Mouse (Mus musculus) limb, embryonic 14.5 days (tissue): ENCODE results near the gene Dip2b. TPM values are rescaled to one million over a fixed set of nuclear protein-coding genes. Genes with fewer than 3 reads are reported as not detected.

ENCODE experiments used
- ATAC-seq: fragments of 200-750 bp; cut with Nextera tagmentation; 2 replicates; pipeline ENCODE4 v1.8.0; 2017; ENCODE audit warnings: low read depth, moderate number of reproducible peaks, moderate TSS enrichment; ENCODE audit not compliant: low FRiP score
- DNase-seq: peaks from one replicate; pipeline ENCODE4 v3.0.0-alpha.2; 2015; ENCODE audit warnings: low spot score
- H3K27ac ChIP-seq: fragments of 300-500 bp; sonication (generic); replicated peaks from 2 replicates; pipeline ENCODE4 v1.5.1; 2014; ENCODE audit warnings: low read depth, mild to moderate bottlenecking, low read length, moderate library complexity, mixed read lengths
- H3K27me3 ChIP-seq: fragments of 300-500 bp; sonication (generic); 2 replicates; pipeline ENCODE4 v1.6.1; 2014; ENCODE audit warnings: low read length, mixed read lengths; ENCODE audit not compliant: control insufficient read depth, insufficient read depth
- H3K36me3 ChIP-seq: fragments of 300-500 bp; sonication (generic); 2 replicates; pipeline ENCODE4 v1.6.1; 2014; ENCODE audit warnings: mild to moderate bottlenecking, low read length, moderate library complexity, mixed read lengths; ENCODE audit not compliant: control insufficient read depth, insufficient read depth
- H3K4me1 ChIP-seq: fragments of 300-500 bp; sonication (generic); 2 replicates; pipeline ENCODE4 v1.6.1; 2014; ENCODE audit warnings: antibody characterized with exemption, low read length, mixed read lengths; ENCODE audit not compliant: control insufficient read depth, insufficient read depth
- H3K4me2 ChIP-seq: fragments of 300-500 bp; sonication (generic); replicated peaks from 2 replicates; pipeline ENCODE4 v1.6.1; 2014; ENCODE audit warnings: low read depth, mild to moderate bottlenecking, low read length, moderate library complexity; ENCODE audit not compliant: severe bottlenecking
- H3K4me3 ChIP-seq: fragments of 300-500 bp; sonication (generic); replicated peaks from 2 replicates; pipeline ENCODE4 v1.5.1; 2014; ENCODE audit warnings: low read length
- H3K9ac ChIP-seq: fragments of 300-500 bp; sonication (generic); 2 replicates; pipeline ENCODE4 v1.6.1; 2014; ENCODE audit warnings: mild to moderate bottlenecking, low read depth, low read length, moderate library complexity; ENCODE audit not compliant: severe bottlenecking
- H3K9me3 ChIP-seq: fragments of 300-500 bp; sonication (generic); 2 replicates; pipeline ENCODE4 v1.6.1; 2016; ENCODE audit warnings: low read length; ENCODE audit not compliant: control insufficient read depth
- POLR2A ChIP-seq: fragments of 200-500 bp; IDR thresholded peaks from 2 replicates; pipeline ENCODE4 v1.8.0; 2012; ENCODE audit warnings: inconsistent platforms, mild to moderate bottlenecking, moderate library complexity, borderline replicate concordance; ENCODE audit not compliant: insufficient read depth, insufficient read length; ENCODE audit errors: extremely low read depth
- WGBS: fragments of 180-500 bp; shearing (Covaris S2); extraction: QIAGEN DNeasy Blood & Tissue Kit; methylation state at CpG from one replicate; pipeline ENCODE4 v1.1.7; 2014; 5-methylcytosine and 5-hydroxymethylcytosine counted together
- polyA plus RNA-seq, 2 experiments: library from polyadenylated mRNA; depleted of rRNA in 1 of 2; stranded (reverse) in 1 of 2; unstranded in 1 of 2; fragments of >200 nt; fragmentation: Nextera tagmentation in 1 of 2; extraction: Ambion mirVana in 1 of 2; gene quantifications; 2 replicates each; pipeline versions ENCODE4 v1.2.1 to v1.2.3; 2012 to 2014

Gene Dip2b
- polyA plus RNA-seq, 2 experiments = 13.0 to 15.0 TPM

DNA sequence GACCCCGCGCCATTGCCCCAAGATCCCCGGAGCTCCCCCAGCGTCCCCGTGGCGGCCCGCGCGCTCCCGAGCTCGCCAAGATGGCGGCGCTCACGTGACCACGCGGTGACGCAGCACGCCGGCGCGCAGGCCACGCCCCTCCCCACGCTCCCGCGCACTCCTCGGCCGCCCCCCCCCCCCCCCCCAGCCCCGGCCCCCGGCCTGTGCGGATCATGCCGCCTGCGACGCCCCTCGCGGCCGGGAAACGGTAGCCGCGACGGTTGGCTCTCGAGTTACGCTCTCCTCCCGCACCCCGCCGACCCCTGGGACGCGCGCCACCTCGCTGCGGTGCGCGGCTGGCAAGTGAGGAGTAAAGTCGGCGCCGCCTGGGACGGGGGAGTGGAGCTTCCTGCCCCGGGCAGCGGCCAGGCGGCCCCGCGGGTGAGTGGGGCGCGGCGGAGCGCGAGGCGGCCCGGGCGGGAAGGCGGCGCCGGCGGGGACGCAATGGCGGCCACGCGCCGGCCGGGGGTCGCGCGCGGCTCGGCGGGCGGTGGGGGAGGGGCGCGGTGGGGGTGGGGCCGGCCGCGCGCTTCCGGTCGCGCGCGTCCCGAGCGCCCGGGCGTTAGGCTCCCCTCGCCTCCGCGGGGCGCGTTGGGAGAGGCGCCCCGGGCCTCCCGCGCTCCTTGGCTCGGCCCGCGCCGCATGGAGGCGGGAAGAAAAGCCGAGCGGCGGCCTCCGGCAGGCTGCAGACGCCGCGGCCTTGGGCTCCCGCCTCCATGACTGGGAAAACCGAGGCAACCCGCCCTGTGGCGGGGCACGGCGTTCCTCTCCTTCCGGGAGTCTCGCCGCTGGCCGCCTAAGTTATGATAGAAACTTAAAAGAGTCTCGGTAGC lies 189.4 kb downstream of the Dip2b start, which contains the start of gene Atf1:
Gene Atf1 (plus strand): TSS at position 157 of the 872 bp plus-strand sequence.
- H3K4me1 ChIP-seq = peaks cover 8% of the 10 kb centered on the region

DNA sequence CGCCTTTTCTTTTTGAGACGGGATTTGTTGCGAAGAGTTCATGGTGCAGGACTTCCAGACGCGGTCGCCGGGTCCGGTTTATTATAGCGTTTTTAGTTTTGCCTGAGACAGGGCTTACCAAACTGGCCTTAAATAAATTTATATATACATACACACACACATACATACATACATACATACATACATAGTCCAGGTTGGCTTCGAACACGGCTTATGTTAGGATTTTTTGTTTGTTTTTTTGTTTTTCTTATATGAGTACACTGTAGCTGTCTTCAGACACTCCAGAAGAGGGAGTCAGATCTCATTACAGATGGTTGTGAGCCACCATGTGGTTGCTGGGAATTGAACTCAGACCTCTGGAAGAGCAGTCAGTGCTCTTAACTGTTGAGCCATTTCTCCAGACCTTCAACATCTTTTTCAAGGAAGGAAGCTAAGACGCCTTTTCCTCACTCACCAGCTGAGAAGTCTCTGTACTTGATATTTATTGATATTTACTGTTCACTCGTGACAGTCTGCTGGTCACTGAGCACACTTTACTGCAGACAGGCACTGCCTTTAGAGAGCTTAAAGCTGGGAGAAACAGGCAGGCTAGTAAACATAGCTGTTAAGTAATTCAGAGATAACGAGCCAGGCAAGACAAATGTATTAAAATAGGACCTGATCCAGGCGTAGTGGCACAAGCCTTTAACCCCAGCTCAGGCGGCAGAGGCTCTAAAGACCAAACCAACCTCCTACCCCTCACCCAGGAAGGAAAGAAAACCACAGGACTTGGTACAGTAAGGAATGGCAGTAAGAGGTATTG lies 190.3 kb downstream of the Dip2b start:
- Histone ChIP-seq H3K9ac (peak overlapping the region; percentile 99), H3K4me1 (peaks cover 8% of the 10 kb centered on the region), H3K36me3 (peaks cover 9% of the 10 kb centered on the region), H3K4me2 (peak overlapping the region; percentile 40), H3K27ac (peak overlapping the region; percentile 100), H3K27me3 (no peaks in the 10 kb centered on the region), H3K4me3 (peak overlapping the region; percentile 81), H3K9me3 (no peaks in the 10 kb centered on the region)
- no peak for ATAC-seq
- DNase-seq = no peak
- no peak for TF ChIP-seq POLR2A
- 10% methylated on average over 16 of the region's 16 CpGs for WGBS

More for the DNA sequence above, 189.4 kb downstream of the Dip2b start, which contains the start of gene Atf1:
- Histone ChIP-seq H3K27me3 (no peaks in the 10 kb centered on the region), H3K9ac (peak within 1 kb of the TSS; percentile 99), H3K27ac (peak within 1 kb of the TSS; percentile 100), H3K4me2 (peak within 1 kb of the TSS; percentile 63), H3K9me3 (peaks cover 6% of the 10 kb centered on the region; the same call in 1 of the 2 replicates), H3K4me3 (peak within 1 kb of the TSS; percentile 81), H3K36me3 (peaks cover 1% of the 10 kb centered on the region; the same call in 1 of the 2 replicates)
- peak; percentile 89 for ATAC-seq
- peak; percentile 86 for DNase-seq
- under 1% methylated on average over 52 of the region's 133 CpGs for WGBS
- peak; percentile 91 for TF ChIP-seq POLR2A

DNA sequence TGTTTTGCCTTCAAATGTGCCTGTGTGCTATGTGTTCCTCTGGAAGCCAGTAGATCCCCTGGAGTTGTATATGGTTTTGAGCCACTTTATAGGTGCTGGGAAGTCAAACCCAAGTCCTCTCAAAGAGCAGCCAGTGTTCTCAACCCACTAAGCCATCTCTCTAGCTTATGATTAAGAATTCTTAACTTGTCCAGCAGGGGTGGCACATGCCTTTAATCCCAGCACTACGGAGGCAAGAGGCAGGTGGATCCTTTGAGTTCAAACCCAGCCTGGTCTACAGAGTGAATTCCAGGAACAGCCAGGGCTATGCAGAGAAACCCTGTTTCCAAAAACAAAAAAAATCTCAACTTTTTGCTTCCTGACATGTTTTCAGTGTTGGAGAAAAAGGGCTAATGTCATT lies 192.2 kb downstream of the Dip2b start:
- no peak overlapping the region for H3K4me2 ChIP-seq
- H3K9ac ChIP-seq = no peak overlapping the region
- DNase-seq = no peak
- no peak overlapping the region for H3K27ac ChIP-seq
- 80% methylated on average over 1 of the region's 1 CpGs for WGBS
- no peak for ATAC-seq
- H3K36me3 ChIP-seq = peaks cover 26% of the 10 kb centered on the region
- peaks cover 8% of the 10 kb centered on the region for H3K4me1 ChIP-seq
- no peak overlapping the region for H3K4me3 ChIP-seq
- TF ChIP-seq POLR2A = no peak
- no peaks in the 10 kb centered on the region for H3K27me3 ChIP-seq
- no peaks in the 10 kb centered on the region for H3K9me3 ChIP-seq

DNA sequence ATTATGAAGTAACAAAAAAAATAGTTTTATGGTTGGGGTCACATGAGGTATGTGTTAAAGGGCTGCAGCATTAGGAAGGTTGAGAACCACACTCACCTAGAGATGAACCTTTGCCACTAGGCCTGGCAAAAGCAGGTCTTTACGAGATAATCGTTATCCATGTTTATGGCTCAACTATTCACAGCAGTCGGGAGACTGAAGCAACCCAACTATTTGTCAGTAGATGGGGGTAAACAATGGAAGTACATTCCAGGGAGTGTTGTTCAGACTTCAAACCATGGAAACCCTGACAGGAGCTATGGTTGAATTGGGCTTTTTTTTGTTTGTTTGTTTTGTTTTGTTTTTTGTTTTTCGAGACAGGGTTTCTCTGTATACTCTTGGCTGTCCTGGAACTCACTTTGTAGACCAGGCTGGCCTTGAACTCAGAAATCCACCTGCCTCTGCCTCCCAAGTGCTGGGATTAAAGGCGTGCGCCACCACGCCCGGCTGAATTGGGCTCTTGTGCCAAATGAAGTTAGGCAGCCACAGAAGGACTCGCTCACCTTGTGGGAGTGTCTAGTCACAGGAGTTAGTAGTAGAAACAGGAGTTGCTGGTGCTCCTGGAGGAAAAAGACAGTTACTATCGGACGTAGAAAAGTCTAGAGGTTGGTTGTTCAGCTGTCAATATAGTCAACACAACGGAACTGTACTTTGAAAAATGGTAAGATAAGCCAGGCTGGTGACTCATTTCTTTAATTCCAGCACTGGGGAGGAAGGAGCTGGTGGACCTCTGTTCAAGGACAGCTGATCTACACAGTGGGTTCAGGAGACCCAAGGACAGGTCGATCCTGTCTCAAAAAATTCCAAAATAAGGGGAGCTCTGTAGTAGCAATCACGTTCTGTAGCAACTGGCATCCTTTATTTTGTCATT lies 193.4 kb downstream of the Dip2b start:
- TF ChIP-seq POLR2A = no peak
- Histone ChIP-seq H3K9ac (no peak overlapping the region), H3K4me3 (no peak overlapping the region), H3K4me2 (no peak overlapping the region), H3K9me3 (no peaks in the 10 kb centered on the region), H3K27ac (no peak overlapping the region), H3K4me1 (peaks cover 8% of the 10 kb centered on the region), H3K27me3 (no peaks in the 10 kb centered on the region), H3K36me3 (peaks cover 36% of the 10 kb centered on the region)
- 86% methylated on average over 14 of the region's 14 CpGs for WGBS
- no peak for ATAC-seq
- no peak for DNase-seq
